Mouse (Mus musculus) ES-E14 (cell line): Measurements from ENCODE around the gene Sh3yl1.

Experiments used
- CHD2 ChIP-seq: IDR thresholded peaks from 2 replicates; pipeline ENCODE4 v1.6.1; 2014; ENCODE audit warnings: mild to moderate bottlenecking, low read depth, low read length, inconsistent platforms
- MAFK ChIP-seq: IDR thresholded peaks from 2 replicates; pipeline ENCODE4 v1.6.1; 2014; ENCODE audit warnings: mild to moderate bottlenecking, low read depth, low read length, inconsistent platforms; ENCODE audit not compliant: insufficient read depth
- ZNF384 ChIP-seq: IDR thresholded peaks from 2 replicates; pipeline ENCODE4 v1.6.1; 2012; ENCODE audit warnings: low read depth, low read length, inconsistent platforms

DNA sequence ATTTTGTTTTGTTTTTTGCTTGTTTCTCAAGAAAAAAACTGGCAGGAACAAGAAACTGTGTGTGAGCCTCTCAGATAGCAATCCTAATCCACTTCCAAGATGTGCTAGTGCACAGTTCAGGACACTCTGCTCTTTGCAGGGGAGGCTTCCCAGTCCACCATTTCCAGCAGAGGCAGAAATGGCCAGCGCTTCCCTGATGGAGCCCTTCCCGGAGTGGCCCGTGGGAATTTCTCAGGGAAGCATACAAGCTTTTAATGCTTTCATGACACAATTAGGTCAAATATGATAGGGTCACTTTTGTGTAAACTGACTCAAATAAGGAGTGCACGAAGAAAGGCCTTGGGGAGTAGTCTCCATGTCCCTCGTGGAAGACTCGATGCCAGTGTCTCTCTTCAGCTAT is 25.6 kb upstream of the Sh3yl1 start:
- TF ChIP-seq ZNF384 (no peak), CHD2 (no peak), MAFK (no peak)
